Mouse (Mus musculus) brain, embryonic 14.5 days (tissue): Measurements from ENCODE around the gene Fhad1.

ENCODE experiments used
- CTCF ChIP-seq: fragments of 200-500 bp; IDR thresholded peaks from 2 replicates; pipeline ENCODE4 v1.5.1; 2012; ENCODE audit warnings: inconsistent platforms, mild to moderate bottlenecking, moderate library complexity, borderline replicate concordance; ENCODE audit not compliant: insufficient read depth, insufficient read length; ENCODE audit errors: extremely low read depth
- POLR2A ChIP-seq: fragments of 200-500 bp; IDR thresholded peaks from 2 replicates; pipeline ENCODE4 v1.6.1; 2012; ENCODE audit warnings: mild to moderate bottlenecking, inconsistent platforms, borderline replicate concordance; ENCODE audit not compliant: poor library complexity, insufficient read depth, insufficient read length, severe bottlenecking; ENCODE audit errors: extremely low read depth

DNA sequence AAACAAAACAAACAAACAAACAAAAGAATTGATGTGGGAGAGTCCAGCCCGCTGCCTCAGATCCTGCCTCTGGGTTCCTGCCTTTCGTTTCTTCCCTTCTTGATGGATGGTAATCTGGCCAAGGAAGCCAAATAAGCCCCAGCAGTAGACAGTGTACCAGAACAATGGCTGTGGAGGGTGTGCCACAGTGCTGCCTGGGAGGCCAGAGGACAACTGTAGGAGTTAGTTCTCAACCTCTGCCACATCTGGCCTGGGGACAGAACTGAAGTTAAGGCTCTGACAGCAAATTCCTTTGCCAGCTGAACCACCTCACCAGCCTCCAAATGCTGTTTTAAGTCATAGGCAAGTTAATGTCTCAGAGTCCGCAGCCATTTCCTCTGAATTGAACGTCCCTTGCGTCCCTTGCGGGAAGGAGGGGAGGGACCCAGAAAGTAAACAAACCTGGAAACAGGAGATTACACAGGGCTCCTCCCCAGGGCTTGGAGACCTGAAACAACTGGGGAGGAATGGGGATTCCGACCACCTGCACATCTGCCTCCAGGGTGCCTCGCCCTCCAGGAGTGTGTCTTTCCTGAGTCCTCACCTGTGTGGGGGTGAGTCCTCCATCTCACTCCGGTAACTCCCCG lies 133.5 kb downstream of the Fhad1 start:
- TF ChIP-seq POLR2A (no peak), CTCF (no peak)
